Mouse (Mus musculus) stomach, postnatal 0 days (tissue): Measurements from ENCODE around the gene Acer2.

Source experiments
- CTCF ChIP-seq: IDR thresholded peaks from 2 replicates; pipeline ENCODE4 v1.5.1; 2016; ENCODE audit warnings: antibody characterized with exemption, low read depth, mild to moderate bottlenecking, moderate library complexity
- EP300 ChIP-seq: optimal IDR thresholded peaks from 2 replicates; pipeline ENCODE3; 2016; ENCODE audit warnings: antibody characterized with exemption

- peak; percentile 57 for TF ChIP-seq CTCF
- TF ChIP-seq EP300: no peak
Measured at GRCm38 (mm10) chr4:86904969-86905368, 30.8 kb downstream of the Acer2 start.
